Mouse (Mus musculus) small intestine, adult 2 months (tissue): ENCODE results near the gene Dab2ip.

Experiments
- CTCF ChIP-seq: fragments of 200-500 bp; IDR thresholded peaks from 2 replicates; pipeline ENCODE4 v1.5.1; 2012; ENCODE audit warnings: low read depth, mild to moderate bottlenecking, control low read depth, inconsistent platforms, low read length, moderate library complexity, mixed read lengths; ENCODE audit not compliant: insufficient replicate concordance, insufficient read length; ENCODE audit errors: extremely low read depth
- POLR2A ChIP-seq: fragments of 200-500 bp; IDR thresholded peaks from 2 replicates; pipeline ENCODE4 v1.6.1; 2012; ENCODE audit warnings: low read depth, mild to moderate bottlenecking, control low read depth, inconsistent platforms, low read length, moderate library complexity

DNA sequence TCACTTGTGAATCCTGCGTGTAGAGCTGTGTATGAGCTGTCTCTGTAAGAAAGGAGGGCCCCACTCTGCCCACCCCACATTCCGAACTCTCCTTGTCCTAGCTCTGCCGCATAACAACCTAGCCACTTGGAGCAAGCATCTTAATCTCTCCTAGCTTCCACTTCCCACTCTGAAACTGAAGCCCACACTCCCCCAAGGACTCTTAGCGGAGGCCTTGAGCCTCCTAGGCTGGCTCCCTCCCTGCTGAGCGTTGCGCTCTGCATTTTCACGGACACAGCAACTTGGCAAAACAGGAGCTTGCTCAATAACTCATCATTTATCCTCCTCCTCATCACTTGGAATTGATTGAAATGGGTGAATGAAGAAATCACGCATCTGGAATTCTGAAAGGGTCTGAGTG, 97.9 kb downstream of the Dab2ip start:
- no peak for TF ChIP-seq POLR2A
- no peak for TF ChIP-seq CTCF
